Mouse (Mus musculus): Measurements from ENCODE around the gene Osbpl11. TPM values are rescaled to one million over a fixed set of nuclear protein-coding genes. Genes with fewer than 3 reads are reported as not detected.
"Not testable (repeated sequence)": the region's sequence is repeated elsewhere in the genome, so short reads cannot be mapped to it uniquely, and the experiment has no call there.

The Osbpl11 gene
- polyA plus RNA-seq, 1 experiment from 2014 or later = 8.8 TPM

DNA sequence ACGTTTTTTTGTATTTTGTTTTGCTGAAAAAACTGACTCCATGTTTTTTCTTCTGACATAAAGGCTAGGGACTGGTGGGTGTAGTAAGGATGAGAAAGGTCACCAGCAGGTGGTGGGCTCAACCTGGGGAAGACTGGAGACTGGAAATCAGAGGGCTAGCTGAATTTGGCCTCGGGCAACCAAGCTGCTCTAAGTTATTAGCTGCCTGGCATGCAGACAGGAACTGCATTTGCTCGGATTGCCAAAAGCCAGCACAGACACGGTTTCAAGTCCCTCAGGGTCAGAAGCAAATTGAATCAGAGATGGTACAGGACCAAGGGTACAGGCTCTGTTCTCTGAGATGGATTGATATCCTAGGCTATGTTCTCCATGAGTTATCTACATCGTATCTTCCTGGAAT lies 11.7 kb upstream of the Osbpl11 start:
- Histone ChIP-seq H3K9ac (ENCODE audit: low read depth, low read length) (no peak overlapping the region), H3K36me3 (ENCODE audit: control insufficient read depth, insufficient read depth, low read length) (no peaks in the 10 kb centered on the region), H3K4me1 (ENCODE audit: control insufficient read depth, insufficient read depth, low read length) (peaks cover 15% of the 10 kb centered on the region), H3K4me3 (ENCODE audit: low read length) (no peak overlapping the region), H3K9me3 (ENCODE audit: control insufficient read depth, low read length) (no peaks in the 10 kb centered on the region), H3K27me3 (replicated peaks; ENCODE audit: control insufficient read depth, insufficient read depth, low read length) (no peaks in the 10 kb centered on the region), H3K4me2 (ENCODE audit: low read depth, low read length) (no peak overlapping the region), H3K27ac (ENCODE audit: low read length) (no peak overlapping the region)
- WGBS = 80% methylated on average over 5 of the region's 5 CpGs
- ATAC-seq = no peak

DNA sequence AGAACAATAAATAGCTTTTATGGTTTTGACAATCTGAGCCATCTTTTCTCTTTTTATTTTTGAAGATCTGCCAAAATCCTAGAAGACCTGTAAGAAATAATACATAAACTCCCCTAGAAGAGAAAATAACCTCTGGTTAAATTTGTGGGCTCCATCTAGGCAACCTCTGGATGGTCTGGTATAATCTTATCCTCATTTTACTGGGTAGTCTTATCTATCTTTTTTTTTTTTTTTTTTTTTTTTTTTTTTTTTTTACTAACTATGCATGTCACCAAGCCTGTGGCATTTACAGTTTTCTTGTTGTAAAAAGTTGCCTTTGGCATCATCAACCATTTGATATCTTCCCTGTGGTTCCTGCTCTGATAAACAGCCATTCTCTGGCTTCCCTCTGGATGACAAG lies 10.2 kb upstream of the Osbpl11 start:
- Histone ChIP-seq H3K27me3 (replicated peaks; ENCODE audit: control insufficient read depth, insufficient read depth, low read length) (no peaks in the 10 kb centered on the region), H3K36me3 (ENCODE audit: control insufficient read depth, insufficient read depth, low read length) (no peaks in the 10 kb centered on the region), H3K27ac (ENCODE audit: low read length) (no peak overlapping the region)

DNA sequence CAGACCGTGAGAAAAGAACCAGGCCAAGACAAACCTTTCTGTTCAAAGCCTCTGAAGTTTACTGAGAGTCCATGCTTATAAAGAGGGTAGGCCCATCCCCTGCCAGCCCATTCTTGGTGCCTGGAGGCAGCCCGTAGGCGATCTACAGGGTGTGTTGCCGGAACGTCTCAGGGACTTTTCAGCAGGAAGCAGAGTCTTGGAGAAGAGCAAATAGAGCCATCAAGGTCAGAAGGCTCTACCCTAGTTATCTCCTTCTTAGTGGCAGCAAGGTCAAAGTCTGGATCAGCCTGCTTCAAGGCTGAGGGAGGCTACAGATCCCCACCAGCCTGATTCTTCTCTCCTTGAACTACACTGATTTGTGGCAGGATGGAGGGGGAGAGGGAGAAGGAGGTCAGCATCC lies 8.0 kb upstream of the Osbpl11 start:
- H3K4me2 ChIP-seq (ENCODE audit: low read depth, low read length); H3K9ac ChIP-seq (ENCODE audit: low read depth, low read length); H3K27ac ChIP-seq (ENCODE audit: low read length); H3K36me3 ChIP-seq (ENCODE audit: control insufficient read depth, insufficient read depth, low read length); H3K4me3 ChIP-seq (ENCODE audit: low read length); H3K4me1 ChIP-seq (ENCODE audit: control insufficient read depth, insufficient read depth, low read length); H3K9me3 ChIP-seq (ENCODE audit: control insufficient read depth, low read length); H3K27me3 ChIP-seq (replicated peaks; ENCODE audit: control insufficient read depth, insufficient read depth, low read length): not testable (repeated sequence)
- peak; percentile 34 for ATAC-seq
- 68% methylated on average over 5 of the region's 5 CpGs for WGBS

More for the DNA sequence above, 10.2 kb upstream of the Osbpl11 start:
- Histone ChIP-seq H3K9ac (ENCODE audit: low read depth, low read length) (no peak overlapping the region), H3K9me3 (ENCODE audit: control insufficient read depth, low read length) (no peaks in the 10 kb centered on the region), H3K4me3 (ENCODE audit: low read length) (no peak overlapping the region), H3K4me1 (ENCODE audit: control insufficient read depth, insufficient read depth, low read length) (peaks cover 17% of the 10 kb centered on the region), H3K4me2 (ENCODE audit: low read depth, low read length) (no peak overlapping the region)
- no peak for ATAC-seq

DNA sequence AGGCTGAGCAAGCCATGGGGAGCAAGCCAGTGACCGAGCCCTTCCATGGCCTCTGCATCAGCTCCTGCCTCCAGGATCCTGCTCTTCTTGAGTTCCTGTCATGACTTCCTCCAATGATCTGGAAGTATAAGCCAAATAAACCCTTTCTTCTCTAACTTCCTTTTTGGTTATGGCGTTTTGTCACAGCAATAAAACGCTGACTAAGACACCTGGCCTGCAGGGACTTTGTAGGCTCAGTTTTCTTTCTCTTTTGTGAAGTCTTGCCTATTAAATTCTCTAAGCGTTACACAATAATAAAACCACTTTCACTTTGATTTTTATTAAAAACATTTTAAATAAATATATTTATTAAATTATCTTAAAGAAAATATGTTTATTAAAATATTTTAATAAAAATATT lies 7.1 kb upstream of the Osbpl11 start:
- Histone ChIP-seq H3K27me3 (replicated peaks; ENCODE audit: control insufficient read depth, insufficient read depth, low read length) (no peaks in the 10 kb centered on the region), H3K36me3 (ENCODE audit: control insufficient read depth, insufficient read depth, low read length) (no peaks in the 10 kb centered on the region), H3K27ac (ENCODE audit: low read length) (no peak overlapping the region), H3K9me3 (ENCODE audit: control insufficient read depth, low read length) (no peaks in the 10 kb centered on the region), H3K9ac (ENCODE audit: low read depth, low read length) (no peak overlapping the region), H3K4me2 (ENCODE audit: low read depth, low read length) (no peak overlapping the region), H3K4me3 (ENCODE audit: low read length) (no peak overlapping the region), H3K4me1 (ENCODE audit: control insufficient read depth, insufficient read depth, low read length) (peaks cover 9% of the 10 kb centered on the region)
- WGBS = 81% methylated on average over 4 of the region's 4 CpGs
- no peak for ATAC-seq

DNA sequence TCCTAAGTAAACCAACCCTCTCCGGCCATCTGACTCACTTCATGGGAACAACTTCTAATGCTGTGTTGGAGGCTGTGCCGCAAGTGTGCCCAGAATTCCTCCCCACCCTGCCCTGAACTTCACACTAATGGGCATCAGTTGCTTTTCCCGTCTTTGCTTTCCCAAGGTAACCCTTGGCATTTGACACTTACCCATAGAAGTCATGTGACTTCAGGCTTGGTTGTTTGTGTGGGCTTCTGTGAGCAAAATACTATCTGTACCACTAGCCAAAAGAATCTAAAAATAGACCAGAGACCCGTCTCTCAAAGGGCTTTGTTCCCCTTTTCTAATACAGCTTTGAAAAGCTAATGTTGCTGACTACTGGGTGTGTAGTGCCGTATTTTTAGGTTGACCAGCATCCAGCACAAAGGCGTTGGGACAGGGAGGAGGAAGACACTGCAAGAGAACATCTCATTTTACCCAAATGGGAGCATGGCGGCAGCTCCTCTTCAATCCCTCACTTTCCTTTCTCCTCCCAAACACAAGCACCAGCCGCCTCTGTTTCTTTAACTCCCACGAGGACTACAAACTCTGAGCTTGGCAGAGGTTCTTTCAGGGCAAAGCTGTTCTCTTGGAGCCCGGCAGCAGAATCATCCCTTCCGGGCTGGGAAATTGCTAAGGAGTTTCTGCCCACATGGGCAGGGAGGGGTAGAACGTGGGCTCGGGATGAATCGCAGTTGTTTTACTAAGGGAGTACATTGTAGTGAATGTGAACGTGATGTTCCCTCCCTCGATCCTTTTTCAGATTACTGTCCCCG lies 6.4 kb upstream of the Osbpl11 start:
- H3K4me2 ChIP-seq (ENCODE audit: low read depth, low read length) = no peak overlapping the region
- H3K9me3 ChIP-seq (ENCODE audit: control insufficient read depth, low read length) = no peaks in the 10 kb centered on the region
- peaks cover 9% of the 10 kb centered on the region for H3K4me1 ChIP-seq (ENCODE audit: control insufficient read depth, insufficient read depth, low read length)
- no peak overlapping the region for H3K27ac ChIP-seq (ENCODE audit: low read length)
- no peak for ATAC-seq
- H3K4me3 ChIP-seq (ENCODE audit: low read length) = no peak overlapping the region
- no peak overlapping the region for H3K9ac ChIP-seq (ENCODE audit: low read depth, low read length)
- WGBS = 67% methylated on average over 17 of the region's 17 CpGs
- H3K27me3 ChIP-seq (replicated peaks; ENCODE audit: control insufficient read depth, insufficient read depth, low read length) = no peaks in the 10 kb centered on the region
- H3K36me3 ChIP-seq (ENCODE audit: control insufficient read depth, insufficient read depth, low read length) = no peaks in the 10 kb centered on the region

DNA sequence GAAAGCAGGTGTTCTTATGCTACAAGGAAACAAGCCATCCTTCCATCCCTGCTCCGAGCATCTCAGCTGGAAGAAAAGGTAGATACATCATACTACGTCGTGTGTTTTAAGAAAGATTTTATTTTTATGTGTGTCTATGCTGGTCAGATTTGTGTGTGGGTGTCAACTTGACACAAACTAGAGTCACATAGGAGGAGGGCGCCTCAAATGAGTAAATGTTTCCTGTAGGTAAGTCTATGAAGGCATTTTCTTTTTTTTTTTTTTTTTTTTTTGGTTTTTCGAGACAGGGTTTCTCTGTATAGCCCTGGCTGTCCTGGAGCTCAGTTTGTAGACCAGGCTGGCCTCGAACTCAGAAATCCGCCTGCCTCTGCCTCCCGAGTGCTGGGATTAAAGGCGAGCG lies 5.6 kb upstream of the Osbpl11 start:
- not testable (repeated sequence) for H3K36me3 ChIP-seq (ENCODE audit: control insufficient read depth, insufficient read depth, low read length); H3K4me3 ChIP-seq (ENCODE audit: low read length); H3K9me3 ChIP-seq (ENCODE audit: control insufficient read depth, low read length); H3K4me2 ChIP-seq (ENCODE audit: low read depth, low read length); ATAC-seq; H3K4me1 ChIP-seq (ENCODE audit: control insufficient read depth, insufficient read depth, low read length); H3K27me3 ChIP-seq (replicated peaks; ENCODE audit: control insufficient read depth, insufficient read depth, low read length); H3K27ac ChIP-seq (ENCODE audit: low read length); H3K9ac ChIP-seq (ENCODE audit: low read depth, low read length)
- 92% methylated on average over 9 of the region's 10 CpGs for WGBS

DNA sequence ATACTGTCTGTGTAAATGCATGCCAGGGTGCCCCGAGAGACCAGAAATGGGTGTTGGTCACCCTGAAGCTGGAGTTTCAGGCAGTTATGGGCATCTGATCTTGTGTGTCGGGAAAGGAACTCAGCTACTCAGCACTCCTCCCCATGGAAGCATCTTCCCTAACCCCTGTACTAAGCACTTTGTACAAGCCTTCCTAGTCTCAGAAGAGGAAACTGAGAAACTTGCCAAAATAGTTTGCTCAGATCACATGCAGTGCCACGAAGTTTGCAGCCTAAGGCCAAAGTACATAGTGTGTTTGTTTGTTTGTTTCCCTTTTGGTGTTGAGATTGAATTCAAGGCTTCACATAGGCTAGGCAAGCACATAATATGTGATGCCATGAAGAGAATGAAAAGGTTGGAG lies 5.0 kb upstream of the Osbpl11 start:
- Histone ChIP-seq H3K4me2 (ENCODE audit: low read depth, low read length) (no peak overlapping the region), H3K4me1 (ENCODE audit: control insufficient read depth, insufficient read depth, low read length) (peaks cover 9% of the 10 kb centered on the region), H3K36me3 (ENCODE audit: control insufficient read depth, insufficient read depth, low read length) (no peaks in the 10 kb centered on the region), H3K9ac (ENCODE audit: low read depth, low read length) (no peak overlapping the region), H3K9me3 (ENCODE audit: control insufficient read depth, low read length) (no peaks in the 10 kb centered on the region), H3K4me3 (ENCODE audit: low read length) (no peak overlapping the region), H3K27me3 (replicated peaks; ENCODE audit: control insufficient read depth, insufficient read depth, low read length) (no peaks in the 10 kb centered on the region), H3K27ac (ENCODE audit: low read length) (no peak overlapping the region)
- WGBS = 87% methylated on average over 3 of the region's 3 CpGs
- ATAC-seq = no peak

DNA sequence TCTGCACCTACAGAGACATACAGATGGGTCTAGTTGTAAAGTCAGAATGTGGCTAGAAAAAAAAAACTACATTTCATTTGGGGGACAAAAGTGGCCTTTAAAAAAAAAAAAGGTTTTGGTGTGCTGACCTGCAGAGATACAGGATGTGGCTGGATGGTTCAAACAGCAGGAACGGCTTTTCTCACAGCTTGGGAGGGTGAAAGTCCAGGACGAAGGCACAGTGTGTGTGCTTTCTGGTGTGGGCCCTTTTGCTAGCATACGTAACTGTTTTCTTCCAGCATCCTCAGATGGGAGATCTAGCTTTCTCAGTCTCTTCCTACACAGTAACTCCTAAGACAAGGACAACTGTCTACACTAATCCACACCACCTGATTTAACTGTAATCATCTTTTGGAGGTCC lies 4.1 kb upstream of the Osbpl11 start:
- peaks cover 9% of the 10 kb centered on the region for H3K4me1 ChIP-seq (ENCODE audit: control insufficient read depth, insufficient read depth, low read length)

DNA sequence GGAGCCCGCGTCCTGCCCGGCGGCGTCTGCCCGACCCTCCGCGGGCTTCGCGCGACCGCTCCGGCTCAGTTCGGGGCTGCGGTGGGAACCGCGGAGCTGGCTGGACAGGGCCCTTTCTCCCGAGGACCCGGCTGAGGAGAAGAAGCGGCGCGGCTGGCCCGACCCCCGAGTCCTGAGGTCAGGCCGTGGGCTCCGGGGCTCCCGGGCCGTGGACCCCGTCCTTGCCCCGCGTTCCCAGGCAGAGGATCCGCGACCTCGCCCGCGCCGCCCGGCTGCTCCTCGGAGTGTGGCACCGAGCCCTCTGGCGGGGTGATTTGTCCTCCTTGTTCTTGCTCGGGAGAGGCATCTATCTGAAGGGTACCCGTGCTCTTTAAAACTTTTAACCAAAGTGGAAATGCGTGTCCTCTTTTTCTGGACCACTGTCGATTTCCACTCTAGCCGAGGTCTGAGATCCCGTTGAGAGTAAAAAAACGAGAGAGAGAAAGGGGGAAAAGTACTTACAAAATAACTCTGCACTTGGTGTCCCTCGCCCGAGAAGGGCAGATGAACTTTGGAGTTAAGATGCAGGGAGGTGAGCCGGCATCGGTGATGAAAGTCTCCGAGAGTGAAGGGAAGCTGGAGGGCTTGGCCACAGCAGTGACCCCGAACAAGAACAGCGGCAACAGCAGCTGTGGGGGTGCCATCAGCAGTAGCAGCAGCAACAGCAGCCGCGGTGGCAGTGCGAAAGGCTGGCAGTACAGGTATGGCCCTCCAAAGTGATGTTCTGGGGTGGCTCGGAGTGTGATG lies 583 bp downstream of the Osbpl11 start:
- Histone ChIP-seq H3K27me3 (replicated peaks; ENCODE audit: control insufficient read depth, insufficient read depth, low read length) (no peaks in the 10 kb centered on the region), H3K4me3 (ENCODE audit: low read length) (peak overlapping the region; percentile 86), H3K4me2 (ENCODE audit: low read depth, low read length) (peak overlapping the region; percentile 83), H3K9me3 (ENCODE audit: control insufficient read depth, low read length) (no peaks in the 10 kb centered on the region), H3K4me1 (ENCODE audit: control insufficient read depth, insufficient read depth, low read length) (peaks cover 13% of the 10 kb centered on the region; the same call in 1 of the 2 replicates), H3K27ac (ENCODE audit: low read length) (peak overlapping the region; percentile 93), H3K36me3 (ENCODE audit: control insufficient read depth, insufficient read depth, low read length) (no peaks in the 10 kb centered on the region), H3K9ac (ENCODE audit: low read depth, low read length) (peak overlapping the region; percentile 94)
- peak; percentile 80 for ATAC-seq
- WGBS = under 1% methylated on average over 59 of the region's 59 CpGs

More for the DNA sequence above, 4.1 kb upstream of the Osbpl11 start:
- no peak overlapping the region for H3K9ac ChIP-seq (ENCODE audit: low read depth, low read length)
- 51% methylated on average over 3 of the region's 3 CpGs for WGBS
- H3K4me3 ChIP-seq (ENCODE audit: low read length) = no peak overlapping the region
- no peak for ATAC-seq
- no peaks in the 10 kb centered on the region for H3K27me3 ChIP-seq (replicated peaks; ENCODE audit: control insufficient read depth, insufficient read depth, low read length)
- H3K36me3 ChIP-seq (ENCODE audit: control insufficient read depth, insufficient read depth, low read length) = no peaks in the 10 kb centered on the region
- no peaks in the 10 kb centered on the region for H3K9me3 ChIP-seq (ENCODE audit: control insufficient read depth, low read length)
- no peak overlapping the region for H3K27ac ChIP-seq (ENCODE audit: low read length)
- no peak overlapping the region for H3K4me2 ChIP-seq (ENCODE audit: low read depth, low read length)

Measured in intestine, embryonic 16.5 days (tissue).